Mouse (Mus musculus): ENCODE data around the gene Kng1.
"Not testable (repeated sequence)": the region's sequence is repeated elsewhere in the genome, so short reads cannot be mapped to it uniquely, and the experiment has no call there.

- TF ChIP-seq CTCF (IDR thresholded peaks at IDR 0.05; ENCODE audit: control insufficient read depth, insufficient read depth, low read length); POLR2A (IDR thresholded peaks at IDR 0.05; ENCODE audit: borderline replicate concordance, control insufficient read depth, low read depth, low read length): not testable (repeated sequence)
Observed at GRCm38 (mm10) chr16:23087159-23087558, 29.5 kb downstream of the Kng1 start.

Data from bone marrow, adult 2 months (tissue).